Mouse (Mus musculus): ENCODE results near the gene Gm525. TPM values are rescaled to one million over a fixed set of nuclear protein-coding genes. Genes with fewer than 3 reads are reported as not detected.

Gm525 gene
- not detected for polyA plus RNA-seq (2012; fragmentation: generic; extraction: Trizol)

GRCm38 (mm10) chr11:89073541-89073940 lies at the start of gene Gm525:
TSS of gene Gm525 (plus strand) at chr11:89073841.

GRCm38 (mm10) chr11:89066750-89067149 lies 6.9 kb upstream of the Gm525 start, which contains the start of gene Dgke:
TSS of gene Dgke (minus strand) at chr11:89066850.

Other genes starting within 250 kb of the Gm525 start
- 10 to 100 TPM in 1 of 2 experiments, 1 to 10 TPM in 1; 9.1 to 23.0 TPM for gene Akap1, start 209.3 kb upstream of the Gm525 start, polyA plus RNA-seq (2012; fragmentation: generic; extraction: Trizol)
- 100 to 1,000 TPM in 1 of 2 experiments, 10 to 100 TPM in 1; 39.0 to 269 TPM for gene Scpep1, start 118.4 kb upstream of the Gm525 start, polyA plus RNA-seq (2012; fragmentation: generic; extraction: Trizol)
- 10 to 100 TPM in 1 of 2 experiments, under 1 TPM in 1; 0.84 to 21.2 TPM for gene Elobl, start 106.9 kb upstream of the Gm525 start, polyA plus RNA-seq (2012; fragmentation: generic; extraction: Trizol)
- gene Coil, start 103.6 kb upstream of the Gm525 start, polyA plus RNA-seq (2012; fragmentation: generic; extraction: Trizol), result 10 to 100 TPM in 1 of 2 experiments, 1 to 10 TPM in 1; 3.1 to 11.2 TPM
- not detected for gene Trim25, start 74.5 kb upstream of the Gm525 start, polyA plus RNA-seq (2012; fragmentation: generic; extraction: Trizol)
- under 1 TPM; 0.07 to 0.63 TPM for gene Dgke, start 7.0 kb upstream of the Gm525 start, polyA plus RNA-seq (2012; fragmentation: generic; extraction: Trizol)
- not detected for gene Nog, start 228.5 kb downstream of the Gm525 start, polyA plus RNA-seq (2012; fragmentation: generic; extraction: Trizol)

Measured in C3H10T1/2 (cell line).